Mouse (Mus musculus) embryonic stem cell, embryonic (primary cell): ENCODE measurements around the gene Wasf2.

ENCODE experiments used
- CTCF ChIA-PET, 4 experiments: fragments of 300-600 bp in 2 of 4; fragments of 350-600 bp in 2 of 4; sonication (Branson Sonifier 250); formaldehyde crosslinking; loops; one replicate each; lab custom pipeline; 2022; ENCODE audit warnings: inconsistent platforms in 2 of 4; lab: Charles Lee
- POLR2A ChIA-PET, 4 experiments: fragments of 300-600 bp in 2 of 4; fragments of 350-600 bp in 2 of 4; sonication (Branson Sonifier 250); formaldehyde crosslinking; loops; one replicate each; lab custom pipeline; 2022; ENCODE audit warnings: antibody characterized with exemption in 4 of 4, inconsistent platforms in 1 of 4; lab: Charles Lee

Wasf2 gene

DNA sequence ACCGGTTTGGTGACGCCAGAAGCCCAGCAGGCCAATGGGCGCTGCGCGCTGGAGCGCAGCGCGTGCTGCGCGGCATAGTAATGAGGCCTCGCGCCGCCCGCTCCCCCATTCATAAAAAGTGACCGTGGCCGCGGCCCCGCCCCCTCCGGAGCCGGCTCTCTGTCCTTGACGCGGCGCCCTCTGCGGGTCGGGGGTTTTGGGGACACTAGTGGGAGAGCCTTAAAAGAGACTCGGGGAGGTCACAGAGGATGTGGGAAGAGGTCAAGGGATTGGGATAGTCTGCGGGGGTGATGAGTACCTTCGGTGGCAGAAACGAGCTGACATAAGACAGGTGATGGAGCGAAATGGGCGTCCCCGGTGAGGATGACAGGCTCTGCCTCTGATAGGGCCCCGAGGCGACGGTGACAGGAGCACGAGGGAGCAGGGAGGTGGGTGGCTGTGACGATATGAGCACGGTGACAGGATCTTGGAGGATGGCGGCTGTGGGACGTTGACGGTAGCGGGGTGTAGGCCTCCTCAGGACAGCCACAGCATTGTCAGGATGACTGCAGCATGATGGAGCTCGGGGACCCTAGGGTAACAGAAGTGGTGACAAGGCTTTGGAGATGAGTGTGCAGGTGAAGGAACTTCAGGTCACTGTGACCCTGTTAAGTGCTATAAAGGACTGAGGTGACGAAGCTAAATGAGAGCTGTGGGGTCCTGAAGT lies 82.4 kb downstream of the Wasf2 start:
- ChIA-PET CTCF (interaction anchor here in 3 of 4 experiments (0.5 to 1.5 kb wide), 25 partner anchors 8 to 271 kb away, joined by 3 to 9 read pairs (median 4); partner anchors contain the start of genes Ahdc1 (in 1 of the 3) and Map3k6 (in 1 of the 3)), POLR2A (interaction anchor here in 3 of 4 experiments (0.6 to 3.5 kb wide), 24 partner anchors 8 to 278 kb away, joined by 3 to 20 read pairs (median 3); partner anchors contain the start of genes Map3k6 (in 1 of the 3), Slc9a1 (in 1 of the 3), Tent5b (in 1 of the 3) and Tmem222 (in 1 of the 3))

- CTCF ChIA-PET, result interaction anchor here (0.5 to 1.5 kb wide), 27 partner anchors 8 to 803 kb away, joined by 3 to 9 read pairs (median 4); partner anchors contain the start of genes Ahdc1 (in 1 of the 4) and Map3k6 (in 1 of the 4)
- POLR2A ChIA-PET, result interaction anchor here in 3 of 4 experiments (0.5 to 3.5 kb wide), 28 partner anchors 8 to 279 kb away, joined by 3 to 20 read pairs (median 3); partner anchors contain the start of genes Slc9a1 (in 2 of the 3), Map3k6 (in 1 of the 3), Tent5b (in 1 of the 3) and Tmem222 (in 1 of the 3)
Observed at GRCm38 (mm10) chr4:133213268-133213590, 82.9 kb downstream of the Wasf2 start.

- POLR2A ChIA-PET, result interaction anchor here in 3 of 4 experiments (0.5 to 3.5 kb wide), 22 partner anchors 8 to 279 kb away, joined by 3 to 20 read pairs (median 3); partner anchors contain the start of genes Slc9a1 (in 2 of the 3), Map3k6 (in 1 of the 3) and Wdtc1 (in 1 of the 3)
- CTCF ChIA-PET, result interaction anchor here (0.5 to 1.5 kb wide), 25 partner anchors 7 to 803 kb away, joined by 3 to 9 read pairs (median 4); partner anchors contain the start of genes Ahdc1 (in 1 of the 4) and Map3k6 (in 1 of the 4)
Observed at GRCm38 (mm10) chr4:133213661-133214060, 83.4 kb downstream of the Wasf2 start.

DNA sequence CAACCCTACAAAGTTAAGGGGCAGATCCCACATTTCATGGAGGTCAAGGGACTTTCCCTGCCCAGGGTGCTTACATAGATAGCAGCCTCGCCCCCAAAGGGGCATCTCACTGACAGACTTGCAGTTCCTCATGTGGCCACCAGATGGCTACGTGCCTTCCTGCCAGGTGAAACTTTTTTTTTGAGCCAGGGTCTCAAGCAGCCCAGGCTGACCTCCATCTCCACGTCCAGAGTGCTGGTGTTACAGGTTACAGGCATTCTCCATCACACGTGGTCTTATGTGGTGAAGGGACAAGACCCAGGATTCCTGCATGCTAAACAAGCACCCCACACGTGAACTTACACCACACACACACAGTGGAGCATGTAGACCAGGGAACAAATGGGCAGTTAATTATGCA lies 87.3 kb downstream of the Wasf2 start:
- ChIA-PET CTCF (interaction anchor here in 3 of 4 experiments (0.8 to 1.5 kb wide), 10 partner anchors 9 to 209 kb away, joined by 3 to 5 read pairs (median 4); no protein-coding TSS in a partner anchor), POLR2A (no interaction called here)

GRCm38 (mm10) chr4:133218745-133219144 lies 88.4 kb downstream of the Wasf2 start:
- POLR2A ChIA-PET, result interaction anchor here in 2 of 4 experiments (0.6 to 1.2 kb wide), 4 partner anchors 17 to 684 kb away, joined by 3 to 4 read pairs (median 3); no protein-coding TSS in a partner anchor
- CTCF ChIA-PET, result interaction anchor here (0.6 to 1.5 kb wide), 12 partner anchors 10 to 655 kb away, joined by 3 to 5 read pairs (median 4); partner anchors contain the start of gene Fgr (in 1 of the 4)

- ChIA-PET CTCF (interaction anchor here (0.5 to 4.3 kb wide), 32 partner anchors 8 to 274 kb away, joined by 3 to 21 read pairs (median 4); partner anchors contain the start of genes Cd164l2 (in 1 of the 4) and Map3k6 (in 1 of the 4)), POLR2A (interaction anchor here (0.5 to 2.1 kb wide), 38 partner anchors 8 to 687 kb away, joined by 3 to 7 read pairs (median 4); partner anchors contain the start of genes Wdtc1 (in 2 of the 4), Atpif1 (in 1 of the 4), Cd164l2 (in 1 of the 4) and Gpr3 (in 1 of the 4))
Observed at GRCm38 (mm10) chr4:133220656-133221055, 90.4 kb downstream of the Wasf2 start.

GRCm38 (mm10) chr4:133221701-133222100 lies 91.4 kb downstream of the Wasf2 start:
- ChIA-PET POLR2A (interaction anchor here in 3 of 4 experiments (0.5 to 2.1 kb wide), 32 partner anchors 8 to 1013 kb away, joined by 3 to 7 read pairs (median 3); partner anchors contain the start of genes Cd164l2 (in 1 of the 3), Gpr3 (in 1 of the 3), Ppp1r8 (in 1 of the 3) and Slc9a1 (in 1 of the 3)), CTCF (interaction anchor here (0.9 to 4.3 kb wide), 20 partner anchors 9 to 165 kb away, joined by 3 to 21 read pairs (median 4); partner anchors contain the start of gene Cd164l2 (in 1 of the 4))

DNA sequence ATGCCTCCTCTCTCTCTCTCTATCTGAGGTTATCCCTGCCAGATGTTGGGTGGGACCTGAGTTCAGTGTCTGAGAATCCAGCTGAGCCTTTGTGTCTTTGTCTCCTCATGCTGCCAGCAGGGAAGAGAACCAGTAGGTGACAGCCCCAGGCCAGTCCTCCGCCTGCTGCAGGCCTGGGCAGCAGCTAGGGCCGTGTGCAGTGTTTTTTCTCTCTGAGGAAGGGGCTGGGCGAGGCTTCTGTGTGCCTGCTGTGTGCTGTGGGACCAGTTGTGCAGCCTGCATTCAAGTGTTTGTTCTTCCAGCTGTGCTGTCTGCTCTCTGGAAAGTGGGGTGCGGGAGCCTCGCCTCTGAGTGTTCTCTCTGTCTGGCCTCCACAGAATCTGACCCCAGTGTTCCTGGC lies 93.6 kb downstream of the Wasf2 start:
- ChIA-PET CTCF (interaction anchor here in 3 of 4 experiments (0.6 to 4.3 kb wide), 9 partner anchors 9 to 222 kb away, joined by 3 to 21 read pairs (median 4); no protein-coding TSS in a partner anchor), POLR2A (interaction anchor here in 3 of 4 experiments (0.9 to 1.7 kb wide), 5 partner anchors 9 to 130 kb away, joined by 3 to 6 read pairs (median 4); partner anchors contain the start of gene Wdtc1 (in 1 of the 3))

DNA sequence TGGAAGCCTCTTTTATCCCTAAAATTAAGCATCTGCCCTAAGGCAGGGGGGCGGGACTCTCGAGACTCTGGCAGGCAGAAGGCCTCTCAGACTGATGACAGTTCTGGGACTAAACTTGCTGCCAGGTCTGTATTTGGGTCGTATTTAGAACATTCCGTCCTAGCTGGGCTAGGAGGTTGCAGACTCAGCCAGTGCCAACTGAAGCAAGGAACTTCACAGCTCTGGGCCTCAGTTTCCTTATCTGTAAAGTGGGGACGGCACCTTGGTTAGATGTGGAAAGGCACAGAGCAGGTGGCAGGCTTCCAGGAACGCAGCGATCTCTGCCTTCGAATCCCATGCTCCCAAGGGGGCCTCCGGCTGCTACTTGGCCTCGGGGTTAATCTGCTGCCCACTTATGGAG lies 95.8 kb downstream of the Wasf2 start:
- POLR2A ChIA-PET, result interaction anchor here in 1 of 4 experiments (1.3 kb wide), 2 partner anchors 15 to 60 kb away, joined by 3 to 4 read pairs; no protein-coding TSS in a partner anchor
- CTCF ChIA-PET, result interaction anchor here in 2 of 4 experiments (1.0 to 2.3 kb wide), 3 partner anchors 15 to 71 kb away, joined by 3 to 7 read pairs (median 5); no protein-coding TSS in a partner anchor

DNA sequence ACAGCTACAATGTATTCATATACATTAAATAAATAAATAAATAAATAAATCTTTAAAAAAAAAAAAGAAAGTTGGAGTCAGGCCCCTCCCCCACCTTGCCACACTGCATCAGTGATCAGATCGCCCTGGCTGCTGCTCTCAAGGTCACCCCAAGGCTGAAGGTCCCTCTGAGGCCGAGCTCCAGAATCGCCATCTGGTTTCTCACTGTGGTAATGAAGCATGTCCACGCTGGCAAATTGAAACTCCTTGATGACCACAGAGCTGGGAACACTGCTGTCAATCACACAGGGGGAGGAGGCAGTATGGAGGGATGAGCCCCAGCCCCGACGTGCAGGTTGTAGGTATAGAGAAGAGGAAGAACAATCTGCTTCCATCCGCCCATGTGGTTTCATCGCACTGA lies 97.3 kb downstream of the Wasf2 start:
- ChIA-PET CTCF (interaction anchor here in 3 of 4 experiments (0.7 to 2.3 kb wide), 7 partner anchors 13 to 205 kb away, joined by 3 to 7 read pairs (median 5); partner anchors contain the start of gene Map3k6 (in 1 of the 3)), POLR2A (interaction anchor here in 3 of 4 experiments (0.6 to 1.4 kb wide), 7 partner anchors 14 to 234 kb away, joined by 3 to 5 read pairs (median 3); partner anchors contain the start of genes Tmem222 (in 1 of the 3) and Wdtc1 (in 1 of the 3))

GRCm38 (mm10) chr4:133229582-133229981 lies 99.3 kb downstream of the Wasf2 start:
- ChIA-PET CTCF (interaction anchor here in 2 of 4 experiments (0.6 to 1.4 kb wide), 5 partner anchors 19 to 296 kb away, joined by 3 to 14 read pairs (median 5); no protein-coding TSS in a partner anchor), POLR2A (interaction anchor here in 3 of 4 experiments (0.5 to 1.6 kb wide), 9 partner anchors 9 to 790 kb away, joined by 3 to 6 read pairs (median 4); partner anchors contain the start of gene Map3k6 (in 1 of the 3))

- ChIA-PET CTCF (interaction anchor here (0.5 to 4.9 kb wide), 67 partner anchors 9 to 1366 kb away, joined by 3 to 37 read pairs (median 4); partner anchors contain the start of genes Cd164l2 (in 1 of the 4), Slc9a1 (in 1 of the 4), Tmem222 (in 1 of the 4) and Zdhhc18 (in 1 of the 4)), POLR2A (interaction anchor here in 3 of 4 experiments (0.6 to 1.4 kb wide), 15 partner anchors 8 to 886 kb away, joined by 3 to 11 read pairs (median 4); partner anchors contain the start of gene Tmem222 (in 1 of the 3))
Observed at GRCm38 (mm10) chr4:133233285-133233976, 103.1 kb downstream of the Wasf2 start.

DNA sequence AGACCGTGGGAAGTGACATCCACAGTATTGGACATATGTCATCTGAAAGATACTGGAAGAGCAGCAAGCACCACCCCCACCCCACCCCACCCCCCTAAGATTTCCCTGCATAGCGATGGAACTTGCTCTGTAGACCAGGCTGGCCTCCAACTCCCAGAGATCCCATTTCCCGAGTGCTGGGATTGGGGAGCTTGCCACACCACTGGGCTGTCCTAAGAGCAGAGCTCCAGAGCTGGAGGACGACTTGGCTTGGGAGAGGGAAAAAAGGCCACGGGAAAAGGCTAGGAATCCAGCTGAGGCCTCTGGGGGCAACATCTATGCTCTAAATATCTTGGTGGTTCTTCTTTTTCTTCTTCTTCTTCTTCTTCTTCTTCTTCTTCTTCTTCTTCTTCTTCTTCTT lies 104.5 kb downstream of the Wasf2 start:
- CTCF ChIA-PET, result interaction anchor here in 3 of 4 experiments (0.6 to 4.9 kb wide), 19 partner anchors 11 to 266 kb away, joined by 3 to 37 read pairs (median 6); partner anchors contain the start of gene Cd164l2 (in 1 of the 3)
- POLR2A ChIA-PET, result interaction anchor here (0.6 to 1.9 kb wide), 4 partner anchors 118 to 1931 kb away, joined by 3 to 8 read pairs (median 6); partner anchors contain the start of gene Wdtc1 (in 1 of the 4)

- ChIA-PET CTCF (interaction anchor here in 3 of 4 experiments (0.7 to 4.9 kb wide), 14 partner anchors 11 to 180 kb away, joined by 3 to 37 read pairs (median 6); partner anchors contain the start of gene Cd164l2 (in 1 of the 3)), POLR2A (interaction anchor here in 2 of 4 experiments (0.7 to 1.9 kb wide), 3 partner anchors 58 to 434 kb away, joined by 3 to 8 read pairs (median 8); partner anchors contain the start of gene Wdtc1 (in 1 of the 2))
Observed at GRCm38 (mm10) chr4:133235415-133235814, 105.1 kb downstream of the Wasf2 start.

DNA sequence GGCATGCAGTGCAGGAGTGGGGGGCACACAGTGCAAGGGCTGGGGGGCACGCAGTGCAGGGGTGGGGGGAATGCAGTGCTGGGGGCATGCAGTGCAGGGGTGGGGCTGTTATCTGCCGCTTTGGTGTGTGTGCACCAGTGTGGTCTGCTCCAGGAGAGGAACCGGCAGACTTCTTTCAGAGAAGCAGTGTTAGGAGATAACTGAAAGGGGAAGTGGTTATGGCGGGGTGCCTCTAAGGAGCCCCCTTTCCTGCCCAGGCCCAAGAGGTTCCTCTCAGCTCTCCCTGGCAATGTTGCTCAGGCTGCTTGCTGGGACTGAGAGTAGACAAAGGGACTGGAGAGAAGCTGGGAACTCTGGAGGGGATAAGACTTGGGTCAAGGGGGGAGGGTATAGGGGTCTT lies 107.6 kb downstream of the Wasf2 start:
- ChIA-PET CTCF (interaction anchor here in 2 of 4 experiments (0.7 to 4.9 kb wide), 3 partner anchors 58 to 183 kb away, joined by 3 to 37 read pairs (median 5); no protein-coding TSS in a partner anchor), POLR2A (no interaction called here)

DNA sequence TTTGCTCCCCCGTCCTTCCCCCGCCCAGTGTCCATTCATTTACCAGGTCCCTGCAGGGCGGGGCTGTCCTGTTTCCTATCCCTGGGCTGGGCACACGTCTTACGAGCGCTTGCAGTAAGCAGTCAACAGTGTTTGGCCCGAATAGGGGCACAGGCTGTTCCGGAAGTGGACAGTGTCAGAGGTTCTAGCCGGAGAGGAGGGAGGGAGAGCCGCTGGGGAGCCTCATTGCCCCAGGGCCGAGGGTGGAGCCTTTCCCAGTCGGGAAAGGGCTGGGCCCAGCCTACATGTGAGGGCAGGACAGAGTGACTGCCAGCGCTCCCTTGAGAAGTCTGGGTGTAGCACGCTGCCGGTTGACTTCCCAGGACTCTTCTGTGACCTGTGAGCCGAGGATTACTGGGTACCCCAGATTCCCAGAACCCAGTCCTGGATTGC lies 110.2 kb downstream of the Wasf2 start, which contains the start of gene Map3k6:
Gene Map3k6 (plus strand): TSS at position 329 of the 432 bp plus-strand sequence.
- ChIA-PET CTCF (interaction anchor here in 2 of 4 experiments (0.8 to 2.5 kb wide), 12 partner anchors 10 to 295 kb away, joined by 3 to 21 read pairs (median 6); partner anchors contain the start of gene Tent5b (in 1 of the 2)), POLR2A (interaction anchor here in 3 of 4 experiments (0.6 to 2.4 kb wide), 20 partner anchors 10 to 281 kb away, joined by 3 to 16 read pairs (median 4); partner anchors contain the start of genes Slc9a1 (in 2 of the 3), Cd164l2 (in 1 of the 3) and Sytl1 (in 1 of the 3))
